Mouse (Mus musculus): ENCODE results near the gene Eya3.
"Not testable (repeated sequence)": the region's sequence is repeated elsewhere in the genome, so short reads cannot be mapped to it uniquely, and the experiment has no call there.

Eya3 gene

DNA sequence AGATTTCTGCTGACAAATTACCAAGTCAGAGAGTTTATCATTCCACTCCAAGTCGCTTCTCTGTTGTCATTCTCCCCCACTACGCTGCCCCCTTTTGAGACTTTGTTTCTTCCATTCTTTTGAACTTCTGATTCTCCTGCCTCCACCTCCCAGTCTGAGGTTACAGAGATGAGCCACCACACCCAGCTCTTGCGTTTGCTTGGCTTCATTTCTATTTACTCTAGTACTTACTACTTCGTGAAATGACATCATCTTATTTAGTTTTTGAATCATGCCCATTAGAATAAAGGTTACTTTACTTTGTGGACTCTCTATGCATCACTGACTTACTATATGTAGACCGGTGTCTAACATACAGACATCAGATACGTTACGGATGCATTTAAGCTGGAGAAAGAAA, 8.7 kb downstream of the Eya3 start:
- no peak for DNase-seq (ENCODE audit: low spot score)

DNA sequence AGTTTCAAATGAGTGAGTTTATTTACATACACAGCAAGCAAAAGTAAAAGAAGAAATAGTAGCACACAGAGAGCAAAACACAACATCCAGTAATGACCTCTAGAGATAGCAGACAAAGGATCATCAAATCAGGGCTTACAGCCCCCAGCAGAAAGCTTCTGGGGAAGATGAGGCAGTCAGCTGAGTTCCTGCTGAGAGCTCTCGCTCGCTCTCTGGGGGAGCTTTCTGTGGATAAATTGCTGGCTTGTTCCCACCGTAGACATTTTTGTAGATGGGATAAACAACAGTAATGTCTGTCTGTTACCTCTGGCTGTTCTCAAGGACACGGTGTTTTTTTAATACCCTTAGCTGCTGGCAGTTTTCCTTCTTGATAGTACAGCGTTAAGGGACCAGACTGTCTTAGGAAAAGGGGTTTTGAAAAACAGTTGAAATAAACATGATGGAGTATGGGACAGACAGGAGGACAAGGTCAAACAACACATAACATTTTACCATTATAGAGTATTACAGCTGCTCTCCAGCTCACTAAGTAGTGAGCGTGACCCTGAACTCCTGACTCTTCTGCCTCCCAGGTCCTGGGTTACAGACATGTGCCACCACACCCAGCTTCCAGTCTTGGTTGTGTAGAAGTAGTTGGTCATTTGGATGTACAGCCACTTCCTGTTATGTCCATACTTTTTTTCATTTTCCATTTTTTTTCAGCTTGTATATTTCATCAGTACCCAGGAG, 10.6 kb downstream of the Eya3 start:
- no peak for DNase-seq (ENCODE audit: low spot score)

DNA sequence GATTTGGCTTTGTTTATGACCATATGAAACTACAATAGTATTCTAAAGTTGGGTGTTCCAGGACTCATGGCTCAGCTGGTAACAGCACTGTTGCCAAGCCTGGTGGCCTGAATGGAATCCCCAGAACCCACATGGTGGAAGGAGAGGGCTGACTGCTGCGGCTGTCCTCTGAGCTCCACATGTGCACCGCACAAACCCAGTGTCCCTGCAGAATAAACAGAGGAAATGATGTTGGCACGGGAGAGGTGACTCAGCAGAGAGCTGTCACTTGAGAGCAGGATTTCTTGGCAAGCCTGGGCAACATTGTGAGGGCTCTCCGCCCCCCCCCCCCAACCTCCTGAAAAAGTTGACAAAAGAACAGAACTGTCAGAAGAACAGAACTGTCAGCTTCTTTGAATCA, 14.1 kb downstream of the Eya3 start:
- peak; percentile 85 for DNase-seq (ENCODE audit: low spot score)

DNA sequence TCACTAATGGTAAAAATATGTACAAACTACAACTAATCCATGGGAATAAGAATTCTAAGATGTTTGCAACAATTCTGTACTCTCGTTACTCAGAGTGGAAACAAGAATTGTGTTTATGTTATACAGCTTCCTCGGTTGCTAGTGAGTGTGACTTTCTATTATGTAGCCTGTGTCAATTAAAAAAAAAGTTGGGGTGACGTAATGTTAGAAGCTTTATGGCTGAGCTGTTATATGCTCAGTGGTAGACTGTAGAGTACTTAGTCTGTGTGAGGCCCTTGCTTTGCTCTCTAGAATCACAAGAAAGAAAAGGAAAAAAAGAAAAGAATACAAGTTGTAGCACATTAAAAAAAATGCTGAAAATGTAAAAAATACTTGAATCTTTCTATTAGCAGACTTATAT, 15.0 kb downstream of the Eya3 start:
- no peak for DNase-seq (ENCODE audit: low spot score)

DNA sequence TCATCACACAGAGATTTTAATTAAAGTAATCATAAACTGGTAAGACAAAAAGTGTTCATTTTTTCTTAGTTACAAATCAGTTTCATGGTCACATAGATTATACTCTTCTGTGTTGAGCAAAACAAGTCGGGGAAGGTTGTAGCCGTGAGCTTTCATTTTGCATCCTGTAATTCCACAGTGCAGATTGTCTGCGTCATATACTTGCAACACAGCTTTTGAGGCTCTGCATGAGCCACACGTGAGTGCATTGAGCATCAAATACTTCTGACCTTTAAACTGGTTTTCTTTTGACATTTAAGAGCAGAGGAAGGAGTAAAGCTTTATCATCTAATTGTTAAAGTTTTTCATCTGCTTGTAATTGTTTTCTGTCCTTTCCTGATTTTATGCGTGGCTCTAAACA, 16.5 kb downstream of the Eya3 start:
- DNase-seq (ENCODE audit: low spot score) = no peak

DNA sequence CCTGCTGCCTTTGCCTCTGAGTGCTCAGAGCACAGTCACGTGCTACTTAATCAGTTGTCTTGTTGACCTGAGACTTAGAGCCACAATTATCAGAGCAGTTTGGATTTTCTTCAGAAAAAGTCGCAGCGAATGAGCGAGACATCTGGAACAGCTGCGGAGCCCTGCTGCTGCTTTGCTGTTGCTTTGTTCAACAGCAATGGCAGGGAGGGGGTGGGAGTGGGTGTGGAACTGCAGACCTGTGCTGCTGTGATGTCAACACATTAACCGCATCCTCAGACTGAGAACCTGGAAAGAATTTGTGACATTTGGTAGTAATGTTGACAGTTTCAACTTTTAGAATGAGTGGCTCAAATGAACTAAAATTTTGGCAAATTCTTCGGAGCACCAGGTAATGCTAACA, 20.3 kb downstream of the Eya3 start:
- no peak for DNase-seq (ENCODE audit: low spot score)

DNA sequence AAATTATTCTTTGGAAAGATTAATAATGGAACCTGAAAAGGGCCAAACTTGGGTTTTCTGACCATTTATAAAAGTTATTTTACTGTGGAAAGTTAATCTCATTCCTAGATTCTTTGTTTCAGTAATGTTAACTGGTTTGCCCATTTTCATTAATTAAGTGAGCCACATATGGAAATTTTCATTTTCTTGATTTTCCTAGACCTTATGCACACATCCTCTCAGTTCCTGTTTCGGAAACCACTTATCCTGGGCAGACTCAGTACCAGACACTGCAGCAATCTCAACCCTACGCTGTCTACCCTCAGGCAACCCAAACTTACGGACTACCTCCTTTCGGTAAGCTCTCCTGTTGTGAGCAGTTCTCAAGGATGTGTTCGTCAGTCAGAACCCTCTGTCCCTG, 33.9 kb downstream of the Eya3 start:
- no peak for DNase-seq (ENCODE audit: low spot score)

DNA sequence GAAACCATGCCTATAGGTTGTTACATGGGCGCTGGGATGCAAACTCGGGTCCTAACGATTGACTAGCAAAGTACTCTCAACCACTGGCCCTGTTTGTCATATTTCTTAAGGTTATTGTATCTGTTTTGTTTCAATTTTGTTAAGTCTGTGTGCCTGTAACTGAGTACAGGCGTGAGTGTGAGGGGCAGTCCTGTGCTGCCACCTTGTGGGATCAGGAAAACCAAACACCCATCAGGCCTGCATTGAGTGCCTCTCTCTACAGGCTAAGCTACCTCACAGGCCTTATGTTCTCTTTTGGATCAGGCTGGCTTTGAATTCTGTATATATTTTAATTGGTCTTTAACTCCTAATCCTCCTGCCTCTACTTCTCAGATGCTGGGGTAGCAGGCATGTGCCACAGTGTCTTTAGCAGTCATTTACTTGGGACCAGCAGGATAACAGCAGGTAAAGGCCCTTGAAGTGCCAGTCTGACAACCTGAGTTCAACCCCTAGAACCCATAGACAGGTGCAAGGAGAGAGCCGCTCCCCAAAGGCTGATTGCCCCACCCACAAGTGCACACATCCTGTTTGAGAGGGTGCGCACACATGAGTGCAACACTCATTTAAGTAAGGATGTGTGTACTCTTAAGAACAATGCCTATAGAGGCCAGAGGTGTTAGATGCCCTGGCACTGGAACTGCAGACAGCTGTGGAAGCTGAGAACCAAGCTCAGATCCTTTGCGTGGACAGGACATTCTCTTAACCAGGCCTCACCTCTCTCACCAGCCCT, 38.2 kb downstream of the Eya3 start:
- peak; percentile 35 for DNase-seq (ENCODE audit: low spot score)

DNA sequence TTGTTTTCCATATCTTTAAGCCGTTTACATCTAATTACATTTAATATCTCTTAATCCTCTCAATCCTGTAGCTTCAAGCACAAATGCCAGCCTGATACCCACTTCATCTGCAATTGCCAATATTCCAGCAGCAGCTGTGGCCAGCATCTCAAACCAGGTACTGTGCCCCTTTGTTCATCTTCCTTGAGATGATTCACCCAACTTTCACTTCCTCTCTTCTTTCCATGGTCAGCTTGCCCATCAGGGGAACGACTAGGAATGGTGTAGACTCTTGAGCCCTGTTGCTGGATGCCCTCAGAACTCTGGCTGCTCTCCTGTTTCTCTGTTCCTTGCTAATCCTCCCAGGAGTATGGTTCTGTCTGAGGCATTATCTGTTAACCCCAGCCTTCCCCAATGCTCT, 50.8 kb downstream of the Eya3 start:
- DNase-seq (ENCODE audit: low spot score) = no peak

DNA sequence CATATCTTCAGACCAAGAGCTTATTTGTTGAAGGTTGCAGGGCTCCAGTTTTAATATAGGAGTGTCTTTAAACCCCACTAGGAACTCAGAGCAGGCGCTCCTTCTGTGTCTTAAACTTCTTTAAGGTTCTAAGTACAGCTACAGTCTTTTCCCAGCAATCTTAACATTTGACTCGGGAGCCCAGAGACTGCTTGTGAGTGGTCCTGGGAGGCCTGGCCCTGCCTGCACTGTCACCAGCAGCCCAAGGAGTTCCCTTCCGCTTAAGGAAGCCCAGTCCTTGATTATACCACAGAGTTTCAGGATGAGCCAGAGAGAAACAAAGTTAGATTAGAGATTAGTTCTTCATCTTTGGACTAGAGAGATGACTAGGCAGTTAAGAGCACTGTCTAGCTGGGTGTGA, 54.6 kb downstream of the Eya3 start:
- DNase-seq (ENCODE audit: low spot score) = no peak

DNA sequence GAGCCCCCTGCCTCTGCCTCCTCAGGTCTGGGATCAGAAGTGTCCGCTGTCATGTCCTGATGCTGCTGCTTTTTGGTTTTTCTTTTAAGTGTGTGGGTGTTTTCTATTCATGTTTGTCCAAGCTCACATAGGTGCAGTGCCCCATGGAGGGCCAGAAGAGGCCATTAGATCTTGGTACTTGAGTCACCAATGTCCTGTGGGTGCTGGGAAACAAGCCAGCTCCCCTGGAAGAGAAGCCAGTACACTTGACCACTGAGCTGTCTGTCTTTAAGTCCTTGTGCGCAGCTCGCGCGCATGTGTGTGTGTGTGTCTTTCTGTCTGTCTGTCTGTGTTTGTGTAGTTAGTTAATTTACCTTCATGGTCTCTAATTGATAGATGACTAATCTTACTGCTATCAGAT, 63.3 kb downstream of the Eya3 start:
- peak; percentile 32 for DNase-seq (ENCODE audit: low spot score)

DNA sequence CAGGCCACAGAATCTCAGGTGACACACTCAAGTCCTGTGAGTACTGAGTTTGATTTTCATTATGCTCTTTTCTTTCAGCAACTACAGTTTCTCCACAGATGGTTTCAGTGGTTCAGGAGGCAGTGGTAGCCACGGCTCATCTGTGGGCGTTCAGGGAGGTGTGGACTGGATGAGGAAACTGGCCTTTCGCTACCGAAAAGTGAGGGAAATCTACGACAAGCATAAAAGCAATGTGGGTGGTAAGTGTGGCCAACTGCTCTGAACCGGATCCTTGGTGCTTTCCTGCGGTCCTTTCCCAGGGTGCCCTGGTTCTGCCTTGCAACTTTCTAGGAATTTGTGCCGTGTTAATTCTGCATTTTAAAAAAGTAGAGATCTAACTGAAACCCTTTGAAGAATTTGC, 68.1 kb downstream of the Eya3 start:
- no peak for DNase-seq (ENCODE audit: low spot score)

DNA sequence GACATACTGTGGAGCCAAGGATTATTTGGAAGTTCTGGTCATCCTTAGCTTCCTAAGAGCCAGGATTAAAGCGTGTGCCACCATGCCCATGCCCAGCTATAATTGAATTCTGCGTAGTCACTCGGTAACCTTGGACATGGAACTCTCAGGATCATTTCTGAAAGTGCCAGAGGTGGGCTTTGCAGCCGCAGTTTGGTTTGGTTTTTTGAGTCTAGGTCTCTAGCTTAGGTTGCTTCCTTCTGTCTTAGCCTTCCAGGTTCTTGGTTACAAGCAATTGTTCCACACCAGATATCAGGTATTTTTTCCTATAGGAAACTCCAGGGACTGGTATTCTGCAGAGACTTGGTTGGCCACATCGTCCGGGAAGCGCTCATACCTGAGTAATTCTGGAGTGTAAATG, 74.4 kb downstream of the Eya3 start:
- no peak for DNase-seq (ENCODE audit: low spot score)

DNA sequence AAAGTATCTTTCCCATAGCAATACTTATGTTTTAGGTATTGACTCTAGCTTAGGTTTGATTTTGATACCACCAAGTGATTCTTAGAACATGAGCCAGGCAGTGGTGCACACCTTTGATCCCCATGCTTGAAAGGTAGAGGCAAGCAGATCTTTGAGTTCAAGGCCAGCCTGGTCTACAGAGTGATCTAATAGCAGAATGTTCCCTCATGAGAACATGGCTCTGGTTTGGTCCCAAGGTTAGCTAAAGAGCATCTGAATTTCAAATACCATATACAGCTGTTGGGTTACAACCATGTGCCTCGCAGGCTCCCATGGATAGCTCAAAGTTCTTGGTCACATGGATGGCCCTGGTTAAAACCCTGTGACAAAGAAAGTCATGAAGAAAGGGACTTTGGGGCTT, 79.5 kb downstream of the Eya3 start:
- DNase-seq (ENCODE audit: low spot score) = no peak

DNA sequence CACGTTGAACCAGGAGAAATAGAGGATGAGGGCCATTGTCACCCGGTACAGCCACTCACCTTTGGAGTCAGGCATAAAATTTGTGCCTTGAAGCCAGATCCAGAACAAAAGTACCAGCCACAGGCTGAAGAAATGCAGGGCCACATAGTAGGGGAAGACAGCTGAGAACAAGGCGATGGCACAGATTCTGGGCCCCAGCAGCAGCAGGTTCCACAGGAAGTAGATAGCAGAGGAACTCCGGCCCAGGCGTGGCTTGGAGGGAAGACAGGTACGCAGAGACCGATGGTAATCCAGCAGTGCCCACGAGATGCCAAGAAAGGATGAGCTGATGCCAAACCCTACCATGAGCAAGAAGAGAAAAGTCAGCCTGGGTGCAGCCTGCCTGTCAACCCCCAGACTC, 89.4 kb downstream of the Eya3 start:
- DNase-seq (ENCODE audit: low spot score) = no peak

DNA sequence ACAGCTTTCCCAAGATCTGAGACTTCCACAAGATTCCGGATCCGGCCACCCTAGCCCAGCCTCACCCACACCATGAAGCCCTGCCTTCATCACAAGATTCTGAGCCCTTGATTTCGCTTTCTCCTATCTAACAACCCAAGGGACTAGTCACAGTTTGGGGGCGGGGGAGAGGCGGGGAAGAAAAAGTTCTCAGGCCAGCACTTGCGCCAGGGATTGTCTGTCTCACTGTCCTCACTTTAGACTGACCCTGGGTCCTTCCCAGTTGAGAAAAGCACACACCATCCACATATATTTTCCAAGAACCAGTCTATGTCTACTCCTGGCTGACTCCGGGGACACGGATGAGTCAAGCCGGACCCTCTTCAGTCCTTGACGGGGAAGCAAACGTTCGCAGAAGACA, 92.8 kb downstream of the Eya3 start:
- no peak for DNase-seq (ENCODE audit: low spot score)

DNA sequence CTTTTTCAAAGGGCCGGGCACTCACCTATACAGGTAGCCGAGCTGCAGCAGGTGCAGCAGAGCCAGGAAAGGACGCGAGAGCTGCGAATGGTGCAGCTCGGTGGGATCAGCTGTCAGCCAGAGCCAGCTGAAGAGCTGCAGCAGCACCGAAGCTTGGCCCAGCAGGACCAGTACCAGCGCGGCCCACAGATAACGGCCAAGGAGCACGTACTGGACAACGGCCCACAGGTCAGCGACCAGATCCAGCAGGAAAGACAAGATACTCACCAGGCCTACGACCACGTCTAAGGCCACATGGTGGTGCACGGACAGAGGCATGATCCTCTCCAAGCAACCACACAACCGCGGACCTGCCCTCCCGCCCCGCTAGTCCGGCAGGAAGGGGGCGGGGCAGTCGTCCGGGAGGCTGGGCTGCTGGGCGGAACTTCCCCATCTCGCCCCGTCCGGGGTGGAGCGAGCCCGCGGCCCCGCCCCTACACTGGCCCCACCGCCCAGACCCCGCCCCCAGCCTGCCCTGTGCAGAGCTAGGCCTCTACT, 93.4 kb downstream of the Eya3 start, which contains the start of gene Xkr8:
Gene Xkr8, minus strand, starts transcription at position 399 of the 537 bp plus-strand sequence.
- peak; percentile 92 for DNase-seq (ENCODE audit: low spot score)

DNA sequence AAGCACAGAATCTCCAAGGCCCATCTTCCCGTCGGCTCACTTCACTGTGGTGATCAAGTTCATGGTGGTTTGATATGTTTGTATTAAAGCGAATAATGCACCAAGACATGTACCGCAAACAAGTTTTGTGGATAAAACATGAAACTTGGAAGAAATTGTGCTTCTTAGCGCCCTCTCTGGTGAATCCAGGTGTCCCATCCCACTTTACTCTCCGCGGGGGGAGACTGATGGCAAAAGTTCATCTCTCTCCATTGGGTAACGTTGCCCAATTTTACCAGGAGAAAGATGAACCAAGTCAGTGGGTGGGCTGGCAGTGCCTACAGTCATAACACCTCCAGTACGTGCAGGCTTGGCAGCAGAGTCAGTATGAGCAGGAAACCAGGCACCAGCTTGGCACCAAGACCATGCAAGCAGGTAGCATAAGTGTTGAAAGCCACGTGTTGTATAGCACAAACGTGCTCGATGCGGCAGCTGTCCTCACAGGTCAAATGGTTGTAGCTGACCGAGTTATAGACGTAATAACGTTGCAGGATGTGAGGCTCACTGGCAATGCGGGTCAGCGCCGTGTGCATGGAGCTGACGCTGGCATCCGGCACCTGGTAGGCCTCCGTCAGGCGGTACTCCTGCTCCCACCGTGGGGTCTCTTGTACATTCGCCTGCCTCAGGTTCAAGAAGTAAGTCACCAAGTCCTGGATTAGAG, 94.4 kb downstream of the Eya3 start:
- no peak for DNase-seq (ENCODE audit: low spot score)

DNA sequence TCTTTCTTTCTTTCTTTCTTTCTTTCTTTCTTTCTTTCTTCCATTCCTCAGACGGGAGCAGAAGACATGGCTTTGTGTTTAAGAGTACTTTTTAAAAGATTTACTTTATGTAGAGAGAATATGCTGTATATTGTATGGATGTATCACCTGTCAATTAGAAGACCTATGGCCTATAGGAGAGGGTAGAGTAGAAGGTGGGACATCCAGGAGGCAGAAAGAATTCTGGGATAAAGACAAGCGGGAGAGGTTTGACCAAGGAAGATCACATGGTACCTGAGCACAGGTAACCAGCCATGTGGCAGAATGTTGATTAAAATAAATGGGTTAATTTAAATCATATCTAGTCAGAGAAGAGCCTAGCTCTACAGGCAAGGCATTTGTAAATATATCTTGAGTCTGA, 96.0 kb downstream of the Eya3 start:
- no peak for DNase-seq (ENCODE audit: low spot score)

DNA sequence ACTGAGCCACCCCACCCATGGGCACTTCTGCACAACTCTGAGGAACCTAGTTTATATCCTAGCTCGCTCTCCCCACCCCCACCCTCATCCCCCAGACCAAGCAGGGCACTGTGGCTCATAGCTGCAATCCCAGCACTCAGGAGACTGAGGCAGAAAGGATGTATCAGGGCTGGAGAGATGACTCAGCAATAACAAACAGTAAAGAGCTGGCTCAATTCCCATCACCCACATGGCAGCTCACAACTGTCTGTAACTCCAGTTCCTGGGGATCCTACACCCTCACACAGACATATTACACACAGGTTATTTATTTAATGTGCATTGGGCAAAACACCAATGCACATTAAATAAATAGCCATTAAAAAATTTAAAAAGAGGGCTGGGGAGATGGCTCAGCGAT, 96.6 kb downstream of the Eya3 start:
- DNase-seq (ENCODE audit: low spot score) = no peak

DNA sequence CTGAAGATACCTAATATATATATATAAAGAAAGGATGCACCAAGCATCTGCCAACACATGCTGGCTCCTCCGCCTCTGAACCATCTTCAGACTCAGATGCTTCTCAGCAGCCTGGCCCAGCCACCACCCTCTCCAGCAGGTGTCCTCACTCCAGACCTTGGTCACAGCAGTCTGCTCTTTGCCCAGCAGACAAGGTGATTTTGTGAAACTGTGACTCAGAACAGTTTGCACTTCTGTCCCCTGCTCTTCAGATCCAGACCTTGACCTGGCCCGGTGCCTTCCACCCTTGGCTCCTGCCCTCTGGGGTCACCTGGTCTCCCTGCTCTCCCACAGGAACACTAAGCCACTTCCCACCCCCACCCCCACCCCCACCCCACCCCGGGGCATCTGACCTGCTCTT, 97.1 kb downstream of the Eya3 start:
- DNase-seq (ENCODE audit: low spot score) = no peak

DNA sequence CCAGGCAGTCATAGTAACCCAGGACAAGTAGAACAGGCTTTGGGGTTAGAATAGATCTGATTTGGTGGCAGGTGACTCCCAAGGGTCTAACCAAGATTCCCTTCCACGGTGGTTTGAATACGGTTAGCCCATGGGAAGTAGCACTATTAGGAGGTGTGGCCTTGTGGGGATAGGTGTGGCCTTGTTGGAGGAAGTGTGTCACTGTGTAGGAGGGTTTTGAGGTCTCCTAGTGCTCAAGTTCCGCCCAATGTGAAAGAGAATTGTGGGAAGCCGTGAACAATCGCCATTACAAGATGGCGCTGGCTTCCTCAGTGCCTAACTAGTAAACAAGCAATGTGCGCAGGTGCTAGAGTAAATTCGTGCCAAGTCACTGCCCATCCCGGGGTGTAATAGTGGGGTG, 98.4 kb downstream of the Eya3 start:
- DNase-seq (ENCODE audit: low spot score) = not testable (repeated sequence)

DNA sequence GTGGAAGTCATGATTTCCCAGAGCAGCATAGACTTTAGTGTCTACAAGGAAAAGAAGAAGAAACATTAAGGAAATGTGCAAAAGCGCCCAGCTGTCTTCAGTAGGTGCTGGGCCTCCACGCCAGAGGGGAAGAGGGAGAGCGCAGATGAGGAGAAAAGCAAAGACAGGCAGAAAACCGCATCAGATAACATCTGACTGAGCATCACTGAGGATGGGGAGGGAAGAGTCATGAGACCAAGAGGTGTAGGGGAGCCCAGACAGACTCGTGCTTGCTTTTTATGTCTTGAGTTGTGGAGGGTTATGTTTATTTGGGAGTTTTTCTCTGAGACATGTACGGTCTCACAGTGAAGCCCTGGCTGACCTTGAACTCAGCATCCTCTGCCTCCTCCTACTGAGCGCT, 102.7 kb downstream of the Eya3 start:
- no peak for DNase-seq (ENCODE audit: low spot score)
